Mouse (Mus musculus) kidney, adult 9 months (tissue): ENCODE data around the gene Ikzf5.

Experiments
- DNase-seq: peaks from one replicate; pipeline ENCODE4 v3.0.0; 2022

Gene Ikzf5

GRCm38 (mm10) chr7:131345856-131346541, 64.3 kb downstream of the Ikzf5 start:
- no peak for DNase-seq
